Mouse (Mus musculus) stomach, embryonic 15.5 days (tissue): ENCODE results near the gene Tcerg1l. TPM values are rescaled to one million over a fixed set of nuclear protein-coding genes. Genes with fewer than 3 reads are reported as not detected.

ENCODE experiments used
- ATAC-seq: fragments of 200-750 bp; cut with Nextera tagmentation; 2 replicates; pipeline ENCODE4 v1.8.0; 2017; ENCODE audit warnings: low read depth, moderate number of reproducible peaks, moderate TSS enrichment; ENCODE audit not compliant: insufficient read depth, low FRiP score
- H3K27ac ChIP-seq: fragments of 300-500 bp; sonication (generic); 2 replicates; pipeline ENCODE4 v1.5.1; 2015; ENCODE audit warnings: mild to moderate bottlenecking, inconsistent platforms
- H3K27me3 ChIP-seq: fragments of 300-500 bp; sonication (generic); replicated peaks from 2 replicates; pipeline ENCODE4 v1.6.1; 2015; ENCODE audit warnings: inconsistent platforms
- H3K36me3 ChIP-seq: fragments of 300-500 bp; sonication (generic); 2 replicates; pipeline ENCODE4 v1.6.1; 2015; ENCODE audit warnings: inconsistent platforms
- H3K4me1 ChIP-seq: fragments of 300-500 bp; sonication (generic); 2 replicates; pipeline ENCODE4 v1.6.1; 2015; ENCODE audit warnings: inconsistent platforms
- H3K4me2 ChIP-seq: fragments of 300-500 bp; sonication (generic); 2 replicates; pipeline ENCODE4 v1.6.1; 2015; ENCODE audit warnings: mild to moderate bottlenecking, inconsistent platforms
- H3K4me3 ChIP-seq: fragments of 300-500 bp; sonication (generic); replicated peaks from 2 replicates; pipeline ENCODE4 v1.5.1; 2015; ENCODE audit warnings: inconsistent platforms
- H3K9ac ChIP-seq: fragments of 300-500 bp; sonication (generic); 2 replicates; pipeline ENCODE4 v1.6.1; 2015; ENCODE audit warnings: inconsistent platforms
- H3K9me3 ChIP-seq: fragments of 300-500 bp; sonication (generic); 2 replicates; pipeline ENCODE4 v1.6.1; 2016; ENCODE audit warnings: inconsistent platforms
- WGBS: fragments of 180-500 bp; shearing (Covaris S2); methylation state at CpG from one replicate; pipeline ENCODE4 v1.1.7; 2015; 5-methylcytosine and 5-hydroxymethylcytosine counted together
- polyA plus RNA-seq: library from polyadenylated mRNA; unstranded; fragments of >200 nt; fragmentation: Nextera tagmentation; extraction: Ambion mirVana; gene quantifications from 2 replicates; pipeline ENCODE4 v1.2.1, GENCODE M21; 2015

Gene Tcerg1l
- polyA plus RNA-seq, 1 experiment from 2014 or later: 0.95 TPM

GRCm38 (mm10) chr7:138205124-138205523 is 192.4 kb downstream of the Tcerg1l start:
- Histone ChIP-seq H3K4me1 (no peaks in the 10 kb centered on the region), H3K27ac (no peak overlapping the region), H3K4me3 (no peak overlapping the region), H3K9me3 (no peaks in the 10 kb centered on the region), H3K4me2 (no peak overlapping the region), H3K9ac (no peak overlapping the region), H3K27me3 (no peaks in the 10 kb centered on the region), H3K36me3 (no peaks in the 10 kb centered on the region)
- no peak for ATAC-seq
- WGBS: 78% methylated on average over 2 of the region's 2 CpGs

GRCm38 (mm10) chr7:138202162-138202832 is 195.2 kb downstream of the Tcerg1l start:
- Histone ChIP-seq H3K4me2 (no peak overlapping the region), H3K4me1 (no peaks in the 10 kb centered on the region), H3K36me3 (no peaks in the 10 kb centered on the region), H3K4me3 (no peak overlapping the region), H3K27ac (no peak overlapping the region), H3K9ac (no peak overlapping the region), H3K9me3 (no peaks in the 10 kb centered on the region), H3K27me3 (no peaks in the 10 kb centered on the region)
- no peak for ATAC-seq
- 52% methylated on average over 15 of the region's 15 CpGs for WGBS

GRCm38 (mm10) chr7:138199333-138200058 is 198.0 kb downstream of the Tcerg1l start:
- Histone ChIP-seq H3K27me3 (no peaks in the 10 kb centered on the region), H3K9me3 (no peaks in the 10 kb centered on the region), H3K4me3 (no peak overlapping the region), H3K4me1 (no peaks in the 10 kb centered on the region), H3K4me2 (no peak overlapping the region), H3K9ac (no peak overlapping the region), H3K36me3 (no peaks in the 10 kb centered on the region), H3K27ac (no peak overlapping the region)
- WGBS: 42% methylated on average over 10 of the region's 10 CpGs
- no peak for ATAC-seq

- no peaks in the 10 kb centered on the region for H3K4me1 ChIP-seq
- H3K4me3 ChIP-seq: no peak overlapping the region
- no peak for ATAC-seq
- H3K27me3 ChIP-seq: no peaks in the 10 kb centered on the region
- no peak overlapping the region for H3K9ac ChIP-seq
- WGBS: 54% methylated on average over 2 of the region's 2 CpGs
- no peak overlapping the region for H3K4me2 ChIP-seq
- no peaks in the 10 kb centered on the region for H3K36me3 ChIP-seq
- no peaks in the 10 kb centered on the region for H3K9me3 ChIP-seq
- no peak overlapping the region for H3K27ac ChIP-seq
These were observed 201.4 kb downstream of the Tcerg1l start for GRCm38 (mm10) chr7:138196139-138196538.

DNA sequence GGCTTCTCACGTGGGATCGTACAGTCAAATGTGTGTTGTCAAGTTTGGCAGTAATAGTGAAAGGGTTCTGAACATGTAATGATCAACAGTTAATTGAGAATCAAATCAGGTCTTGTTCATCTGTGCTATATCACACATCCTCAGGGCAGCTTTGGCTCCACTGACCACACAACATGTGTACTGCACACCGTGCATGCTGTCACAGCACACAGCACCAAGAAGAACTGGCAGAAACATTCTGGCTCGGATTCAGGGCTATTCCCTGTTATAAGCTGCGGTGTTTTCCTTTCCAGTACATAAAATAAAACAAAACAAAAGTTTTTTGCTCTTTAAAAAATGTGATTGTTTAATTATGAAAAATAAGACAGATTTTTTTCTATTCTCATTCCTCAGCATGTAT is 213.3 kb downstream of the Tcerg1l start:
- no peaks in the 10 kb centered on the region for H3K4me1 ChIP-seq
- no peak overlapping the region for H3K4me3 ChIP-seq
- H3K9me3 ChIP-seq: no peaks in the 10 kb centered on the region
- no peaks in the 10 kb centered on the region for H3K27me3 ChIP-seq
- ATAC-seq: no peak
- no peaks in the 10 kb centered on the region for H3K36me3 ChIP-seq
- no peak overlapping the region for H3K4me2 ChIP-seq
- no peak overlapping the region for H3K27ac ChIP-seq
- WGBS: 86% methylated on average over 5 of the region's 5 CpGs
- no peak overlapping the region for H3K9ac ChIP-seq

GRCm38 (mm10) chr7:138182216-138182615 is 215.3 kb downstream of the Tcerg1l start:
- no peak for ATAC-seq
- Histone ChIP-seq H3K36me3 (no peaks in the 10 kb centered on the region), H3K9ac (no peak overlapping the region), H3K27ac (no peak overlapping the region), H3K27me3 (no peaks in the 10 kb centered on the region), H3K4me3 (no peak overlapping the region), H3K9me3 (no peaks in the 10 kb centered on the region), H3K4me2 (no peak overlapping the region), H3K4me1 (no peaks in the 10 kb centered on the region)
- 47% methylated on average over 3 of the region's 3 CpGs for WGBS

- H3K4me1 ChIP-seq: no peaks in the 10 kb centered on the region
- no peaks in the 10 kb centered on the region for H3K9me3 ChIP-seq
- H3K36me3 ChIP-seq: no peaks in the 10 kb centered on the region
- 75% methylated on average over 2 of the region's 2 CpGs for whole genome bisulfite sequencing
- no peak overlapping the region for H3K4me3 ChIP-seq
- H3K9ac ChIP-seq: no peak overlapping the region
- no peak for ATAC-seq
- H3K27ac ChIP-seq: no peak overlapping the region
- H3K4me2 ChIP-seq: no peak overlapping the region
- no peaks in the 10 kb centered on the region for H3K27me3 ChIP-seq
These were observed 218.9 kb downstream of the Tcerg1l start for GRCm38 (mm10) chr7:138178617-138179016.

- 50% methylated on average over 2 of the region's 2 CpGs for WGBS
- ATAC-seq: no peak
- H3K4me1 ChIP-seq: no peaks in the 10 kb centered on the region
These were observed 221.5 kb downstream of the Tcerg1l start for GRCm38 (mm10) chr7:138176026-138176425.

GRCm38 (mm10) chr7:138170389-138170788 is 227.1 kb downstream of the Tcerg1l start:
- WGBS: 69% methylated on average over 4 of the region's 4 CpGs
- H3K4me2 ChIP-seq: no peak overlapping the region

More at GRCm38 (mm10) chr7:138176026-138176425, 221.5 kb downstream of the Tcerg1l start:
- H3K27ac ChIP-seq: no peak overlapping the region
- H3K4me2 ChIP-seq: no peak overlapping the region
- H3K4me3 ChIP-seq: no peak overlapping the region
- H3K27me3 ChIP-seq: no peaks in the 10 kb centered on the region
- H3K9me3 ChIP-seq: no peaks in the 10 kb centered on the region
- H3K9ac ChIP-seq: no peak overlapping the region
- no peaks in the 10 kb centered on the region for H3K36me3 ChIP-seq

More at GRCm38 (mm10) chr7:138170389-138170788, 227.1 kb downstream of the Tcerg1l start:
- Histone ChIP-seq H3K27ac (no peak overlapping the region), H3K27me3 (no peaks in the 10 kb centered on the region), H3K4me3 (no peak overlapping the region), H3K9ac (no peak overlapping the region), H3K9me3 (no peaks in the 10 kb centered on the region), H3K4me1 (no peaks in the 10 kb centered on the region), H3K36me3 (no peaks in the 10 kb centered on the region)
- ATAC-seq: no peak
